Mouse (Mus musculus) myocyte (in vitro differentiated cells): ENCODE results near the gene Exo5. TPM values are rescaled to one million over a fixed set of nuclear protein-coding genes. Genes with fewer than 3 reads are reported as not detected.

Experiments used
- H3K27me3 ChIP-seq: one replicate; pipeline ENCODE4 v1.6.1; 2011; ENCODE audit not compliant: control insufficient read depth, insufficient read depth, insufficient read length
- H3K36me3 ChIP-seq: one replicate; pipeline ENCODE4 v1.6.1; 2011; ENCODE audit not compliant: control insufficient read depth, insufficient read depth
- H3K4me2 ChIP-seq: one replicate; pipeline ENCODE4 v1.6.1; 2011; ENCODE audit warnings: low read depth, control low read depth
- H3K4me3 ChIP-seq: one replicate; pipeline ENCODE4 v1.5.1; 2011; ENCODE audit warnings: mild to moderate bottlenecking, control low read depth, moderate library complexity
- H3K79me2 ChIP-seq: one replicate; pipeline ENCODE4 v1.6.1; 2011; ENCODE audit not compliant: control insufficient read depth, insufficient read depth
- H3ac ChIP-seq: one replicate; pipeline ENCODE4 v1.6.1; 2011; ENCODE audit not compliant: control insufficient read depth, insufficient read length
- CEBPB ChIP-seq: IDR thresholded peaks from 2 replicates; pipeline ENCODE4 v1.6.1; 2011; ENCODE audit warnings: mild to moderate bottlenecking, moderate library complexity; ENCODE audit not compliant: poor library complexity, insufficient read depth, severe bottlenecking
- E2F4 ChIP-seq: IDR thresholded peaks from one replicate; pipeline ENCODE4 v1.6.1; 2011; ENCODE audit warnings: mild to moderate bottlenecking, control low read depth, moderate library complexity; ENCODE audit not compliant: insufficient read depth
- MAX ChIP-seq: IDR thresholded peaks from one replicate; pipeline ENCODE4 v1.6.1; 2011; ENCODE audit warnings: low read depth, mild to moderate bottlenecking, control low read depth
- MYOD1 ChIP-seq, 3 experiments: IDR thresholded peaks; one replicate each; pipeline ENCODE4 v1.6.1; 2011; ENCODE audit warnings: control low read depth in 2 of 3, low read depth in 2 of 3, mild to moderate bottlenecking in 2 of 3, moderate library complexity in 1 of 3; ENCODE audit not compliant: insufficient read length in 2 of 3, control insufficient read depth in 1 of 3
- MYOG ChIP-seq, 3 experiments: IDR thresholded peaks; one replicate each; pipeline ENCODE4 v1.6.1; 2011; ENCODE audit warnings: control low read depth in 2 of 3, low read depth in 2 of 3, mild to moderate bottlenecking in 2 of 3; ENCODE audit not compliant: insufficient read length in 2 of 3, control insufficient read depth in 1 of 3, insufficient read depth in 1 of 3
- POLR2A ChIP-seq: IDR thresholded peaks from one replicate; pipeline ENCODE4 v1.6.1; 2011; ENCODE audit warnings: low read depth, mild to moderate bottlenecking, control low read depth, moderate library complexity; ENCODE audit not compliant: insufficient read length
- POLR2AphosphoS2 ChIP-seq: IDR thresholded peaks from one replicate; pipeline ENCODE4 v1.6.1; 2011; ENCODE audit warnings: low read depth, control low read depth; ENCODE audit not compliant: insufficient read length
- REST ChIP-seq: IDR thresholded peaks from one replicate; pipeline ENCODE4 v1.6.1; 2011; ENCODE audit warnings: mild to moderate bottlenecking, control low read depth, moderate library complexity; ENCODE audit not compliant: insufficient read depth, insufficient read length
- SRF ChIP-seq: IDR thresholded peaks from one replicate; pipeline ENCODE4 v1.6.1; 2011; ENCODE audit warnings: low read depth; ENCODE audit not compliant: control insufficient read depth, insufficient read length
- TCF12 ChIP-seq: IDR thresholded peaks from one replicate; pipeline ENCODE4 v1.6.1; 2011; ENCODE audit warnings: mild to moderate bottlenecking, control low read depth; ENCODE audit not compliant: poor library complexity, insufficient read depth, severe bottlenecking
- TCF3 ChIP-seq: IDR thresholded peaks from one replicate; pipeline ENCODE4 v1.6.1; 2011; ENCODE audit warnings: low read depth, control low read depth; ENCODE audit not compliant: insufficient read length
- USF1 ChIP-seq: IDR thresholded peaks from one replicate; pipeline ENCODE4 v1.6.1; 2011; ENCODE audit warnings: low read depth, mild to moderate bottlenecking, control low read depth, moderate library complexity
- polyA plus RNA-seq: library from polyadenylated mRNA; unstranded; fragments of >200 nt; fragmentation: generic; extraction: Trizol; gene quantifications from one replicate; pipeline ENCODE4 v1.2.1, GENCODE M21; 2012; ENCODE audit warnings: missing spikeins

Gene Exo5
- polyA plus RNA-seq, 1 experiment, result 6.3 TPM

DNA sequence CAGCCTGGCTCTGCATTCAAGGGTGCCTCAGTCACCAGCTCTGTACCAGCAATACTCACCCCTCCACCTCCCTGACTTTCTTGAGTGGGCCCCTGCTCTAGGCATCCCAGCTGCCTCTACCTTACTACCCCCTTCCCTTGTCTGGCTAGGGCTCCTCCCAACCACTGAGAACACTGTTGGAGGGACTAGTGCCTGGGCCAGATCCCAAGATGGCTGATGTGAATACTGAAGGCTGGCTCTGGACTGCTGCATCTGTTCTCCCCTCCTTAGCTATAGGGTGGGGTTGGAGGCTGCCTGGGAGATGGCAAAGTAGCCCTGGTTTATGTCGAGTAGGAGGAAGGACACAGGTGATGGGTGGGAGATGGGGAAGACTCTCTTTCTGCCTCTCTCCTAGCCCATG lies 32.3 kb downstream of the Exo5 start:
- H3K4me2 ChIP-seq, result no peak overlapping the region
- H3K27me3 ChIP-seq, result peaks cover 4% of the 10 kb centered on the region
- H3K36me3 ChIP-seq, result no peaks in the 10 kb centered on the region
- no peak overlapping the region for H3K4me3 ChIP-seq
- TF ChIP-seq MYOD1 (IDR thresholded peaks at IDR 0.05; ENCODE audit: control insufficient read depth in 1 of 3, insufficient read length in 2 of 3, low read depth in 2 of 3) (no peak), CEBPB (no peak), POLR2AphosphoS2 (no peak), USF1 (no peak), E2F4 (no peak), REST (no peak), SRF (no peak), POLR2A (no peak), TCF3 (no peak), MAX (no peak), MYOG (IDR thresholded peaks at IDR 0.05; ENCODE audit: control insufficient read depth in 1 of 3, insufficient read depth in 1 of 3, insufficient read length in 2 of 3, low read depth in 2 of 3) (no peak), TCF12 (no peak)
- H3ac ChIP-seq, result no peak overlapping the region
- H3K79me2 ChIP-seq, result no peaks in the 10 kb centered on the region

DNA sequence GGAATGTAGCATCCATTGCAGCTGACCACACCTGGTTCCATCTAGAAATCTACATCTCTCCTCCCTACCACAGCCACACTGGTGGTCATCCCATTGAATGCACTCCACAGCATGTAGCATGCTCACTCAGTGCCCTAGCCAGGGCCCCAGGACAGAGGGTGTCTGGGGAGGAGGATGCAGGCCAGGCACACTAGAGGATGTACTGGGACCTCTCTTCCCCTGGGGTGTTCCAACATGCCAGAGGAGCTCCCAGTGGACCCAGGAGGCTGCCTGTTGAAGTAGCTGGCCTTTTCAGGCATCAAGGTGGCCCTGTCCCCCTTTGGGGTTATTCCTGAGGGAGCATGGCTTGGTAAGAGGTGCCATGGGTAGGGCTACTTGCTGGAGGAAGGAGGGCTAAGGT lies 32.9 kb downstream of the Exo5 start:
- no peak overlapping the region for H3ac ChIP-seq
- peaks cover 4% of the 10 kb centered on the region for H3K27me3 ChIP-seq
- no peaks in the 10 kb centered on the region for H3K36me3 ChIP-seq
- H3K79me2 ChIP-seq, result no peaks in the 10 kb centered on the region
- TF ChIP-seq CEBPB, result no peak
- TF ChIP-seq TCF3, result no peak
- no peak for TF ChIP-seq POLR2A
- TF ChIP-seq REST, result no peak
- H3K4me3 ChIP-seq, result no peak overlapping the region
- H3K4me2 ChIP-seq, result no peak overlapping the region

DNA sequence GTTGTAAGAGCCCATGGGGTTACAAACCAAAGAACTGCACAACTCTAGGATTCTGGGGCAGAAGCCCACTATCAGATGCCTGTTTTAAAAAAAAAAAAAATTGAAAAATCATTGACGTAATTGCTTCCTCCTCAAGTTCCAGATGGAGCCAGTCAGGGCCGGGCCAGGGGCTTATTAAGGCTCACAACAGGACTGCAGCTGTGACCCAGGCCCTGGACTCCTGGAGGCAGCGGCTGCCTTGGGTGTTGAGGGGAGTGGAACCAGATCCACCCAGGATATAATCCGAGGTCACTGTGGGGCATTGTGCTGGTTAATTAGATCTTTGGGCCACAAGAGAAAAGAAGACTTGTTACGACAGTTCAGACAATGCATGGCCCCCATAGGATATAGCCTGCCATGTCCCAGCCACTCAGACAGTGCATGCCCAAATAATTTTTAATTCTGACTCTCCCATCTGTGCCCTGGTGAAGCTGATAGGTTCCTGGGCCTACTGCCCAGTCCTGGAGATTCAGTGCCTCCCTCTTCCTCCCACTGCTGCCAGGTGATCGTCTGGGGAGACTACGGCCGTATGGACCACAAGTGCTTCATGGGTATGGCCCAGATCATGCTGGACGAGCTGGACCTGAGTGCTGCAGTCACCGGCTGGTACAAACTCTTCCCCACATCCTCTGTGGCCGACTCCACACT lies 33.9 kb downstream of the Exo5 start:
- no peak overlapping the region for H3ac ChIP-seq
- peaks cover 4% of the 10 kb centered on the region for H3K27me3 ChIP-seq
- no peaks in the 10 kb centered on the region for H3K36me3 ChIP-seq
- no peak overlapping the region for H3K4me3 ChIP-seq
- no peaks in the 10 kb centered on the region for H3K79me2 ChIP-seq
- TF ChIP-seq SRF (no peak), USF1 (no peak), MYOD1 (IDR thresholded peaks at IDR 0.05; ENCODE audit: control insufficient read depth in 1 of 3, insufficient read length in 2 of 3, low read depth in 2 of 3) (no peak), E2F4 (no peak), POLR2A (no peak), REST (no peak), CEBPB (no peak), MAX (no peak), POLR2AphosphoS2 (no peak), TCF3 (no peak), TCF12 (no peak), MYOG (IDR thresholded peaks at IDR 0.05; ENCODE audit: control insufficient read depth in 1 of 3, insufficient read depth in 1 of 3, insufficient read length in 2 of 3, low read depth in 2 of 3) (no peak)
- no peak overlapping the region for H3K4me2 ChIP-seq

DNA sequence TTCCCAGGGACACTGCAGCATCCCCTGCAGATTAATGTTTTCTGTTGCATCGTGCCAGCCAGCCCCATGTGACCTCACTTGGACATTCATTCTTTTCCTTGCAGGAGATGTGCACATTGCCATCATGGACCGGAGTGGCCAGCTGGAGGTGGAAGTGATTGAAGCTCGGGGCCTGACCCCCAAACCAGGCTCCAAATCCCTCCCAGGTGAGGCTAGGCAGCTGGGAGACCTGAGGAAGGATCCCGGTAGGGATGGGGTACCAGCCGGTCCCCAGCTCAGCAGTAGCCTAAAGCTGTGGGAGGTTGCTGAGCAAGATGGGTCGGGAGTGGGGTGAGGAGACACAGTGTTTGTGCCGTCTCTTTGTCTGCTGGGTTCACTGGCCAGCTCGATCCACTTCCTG lies 35.9 kb downstream of the Exo5 start:
- no peak overlapping the region for H3ac ChIP-seq
- TF ChIP-seq REST (no peak), CEBPB (no peak), SRF (no peak), TCF12 (no peak), POLR2AphosphoS2 (no peak), MYOD1 (IDR thresholded peaks at IDR 0.05; ENCODE audit: control insufficient read depth in 1 of 3, insufficient read length in 2 of 3, low read depth in 2 of 3) (no peak), MYOG (IDR thresholded peaks at IDR 0.05; ENCODE audit: control insufficient read depth in 1 of 3, insufficient read depth in 1 of 3, insufficient read length in 2 of 3, low read depth in 2 of 3) (no peak)
- H3K4me3 ChIP-seq, result no peak overlapping the region
- H3K79me2 ChIP-seq, result no peaks in the 10 kb centered on the region
- peaks cover 4% of the 10 kb centered on the region for H3K27me3 ChIP-seq
- H3K36me3 ChIP-seq, result no peaks in the 10 kb centered on the region
- H3K4me2 ChIP-seq, result no peak overlapping the region

DNA sequence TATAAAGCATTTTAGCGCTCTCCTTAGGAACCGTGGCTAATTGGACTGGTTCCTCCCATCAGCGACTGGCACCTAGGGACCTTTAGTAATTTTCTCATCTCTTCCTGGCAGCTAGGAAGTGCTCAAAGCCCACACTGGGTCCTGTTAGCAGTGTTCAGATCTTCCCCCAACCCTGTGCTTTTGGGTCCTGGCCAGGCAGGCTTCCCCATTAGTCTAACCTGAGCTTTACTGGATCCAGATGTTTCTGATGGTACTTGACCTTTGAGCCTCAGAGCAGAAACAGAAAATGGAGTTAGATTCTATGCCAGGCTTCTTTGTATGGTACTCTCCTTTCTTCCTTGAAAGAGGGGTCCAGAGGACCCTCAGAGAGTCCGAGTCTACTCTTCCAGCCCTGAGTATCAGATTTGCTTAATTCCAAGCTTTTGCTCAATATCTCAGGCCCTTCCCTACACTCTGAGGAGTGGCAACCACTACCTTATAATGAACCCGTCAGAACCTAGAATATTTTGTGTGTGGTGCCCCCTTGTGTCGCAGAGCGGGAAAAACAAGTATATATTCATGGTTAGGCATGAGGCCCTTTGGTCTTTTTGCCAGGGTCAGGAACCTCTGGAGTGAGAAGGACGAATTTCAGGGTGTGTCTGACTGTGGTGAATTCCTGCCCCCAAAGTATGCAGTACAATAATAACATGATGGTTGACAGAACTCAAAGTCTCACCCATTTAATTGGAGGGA lies 37.3 kb downstream of the Exo5 start:
- Histone ChIP-seq H3K27me3 (peaks cover 6% of the 10 kb centered on the region), H3K36me3 (no peaks in the 10 kb centered on the region), H3ac (no peak overlapping the region), H3K4me2 (no peak overlapping the region), H3K4me3 (no peak overlapping the region), H3K79me2 (no peaks in the 10 kb centered on the region)
- TF ChIP-seq MYOG (IDR thresholded peaks at IDR 0.05; ENCODE audit: control insufficient read depth in 1 of 3, insufficient read depth in 1 of 3, insufficient read length in 2 of 3, low read depth in 2 of 3) (no peak), POLR2A (no peak), USF1 (no peak), POLR2AphosphoS2 (no peak), SRF (no peak), TCF3 (no peak), MAX (no peak), TCF12 (no peak), REST (no peak), MYOD1 (IDR thresholded peaks at IDR 0.05; ENCODE audit: control insufficient read depth in 1 of 3, insufficient read length in 2 of 3, low read depth in 2 of 3) (no peak), E2F4 (no peak), CEBPB (no peak)
